Mouse (Mus musculus) Muller cell, postnatal 12 days (primary cell): ENCODE measurements around the gene Comtd1.

Experiments used
- DNase-seq: peaks from one replicate; pipeline ENCODE4 v3.0.0-alpha.2; 2015; ENCODE audit errors: inconsistent ontology term

Gene Comtd1

DNA sequence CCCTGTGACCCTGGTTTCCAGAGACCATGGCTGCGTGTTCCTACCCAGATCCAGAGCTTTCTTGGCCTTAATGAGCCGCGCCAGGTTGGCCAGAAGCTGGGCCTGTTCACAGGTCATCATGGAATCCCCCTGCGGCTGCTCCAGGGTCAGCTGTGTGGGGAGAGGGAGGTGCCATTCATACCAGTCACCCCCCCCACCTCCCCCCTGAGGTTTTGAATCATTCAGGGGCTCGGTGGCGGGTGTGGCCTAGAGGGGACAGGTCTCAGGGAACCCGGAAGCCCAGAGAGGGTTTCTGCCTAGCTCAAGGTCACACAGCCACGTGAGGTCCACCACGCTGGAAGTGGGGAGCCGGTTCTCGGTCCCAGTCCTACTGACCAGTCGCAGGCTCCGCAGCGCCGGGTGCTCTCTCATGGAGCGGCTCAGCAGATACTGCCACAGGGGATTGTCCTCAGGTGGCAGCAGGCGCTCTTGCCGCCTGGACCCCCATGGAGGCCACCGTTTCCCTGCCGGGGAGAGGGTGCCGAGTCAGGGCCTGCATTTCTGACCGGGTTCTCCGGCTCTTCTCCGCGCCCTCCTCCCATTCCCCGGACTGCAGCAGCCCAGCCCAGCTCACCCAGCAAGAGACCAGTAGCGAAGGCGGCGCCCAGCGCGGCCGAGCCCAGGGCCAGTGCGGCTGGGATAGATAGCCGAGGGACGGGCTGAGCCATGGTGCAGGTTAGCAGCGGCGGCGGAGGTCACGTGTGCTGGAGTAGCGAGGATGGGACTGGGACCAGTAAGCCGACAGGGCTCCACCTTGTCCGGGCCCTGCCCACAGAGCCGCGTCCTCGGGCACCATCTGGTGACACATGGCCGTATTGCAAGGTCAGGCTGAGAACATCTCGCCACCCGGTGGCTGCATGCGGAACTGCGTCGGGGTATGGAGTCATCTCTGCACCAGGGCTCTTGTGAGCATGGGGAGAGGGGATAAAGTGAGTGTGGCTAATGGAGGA is at the start of gene Comtd1:
Gene Comtd1 (minus strand): TSS at position 812 of the 989 bp plus-strand sequence.
- DNase-seq: peak; percentile 95

GRCm38 (mm10) chr14:21892341-21892659 is 43.5 kb upstream of the Comtd1 start:
- no peak for DNase-seq

GRCm38 (mm10) chr14:21891581-21892340 is 43.0 kb upstream of the Comtd1 start:
- DNase-seq: no peak

GRCm38 (mm10) chr14:21890430-21890829 is 41.7 kb upstream of the Comtd1 start:
- DNase-seq: no peak

- no peak for DNase-seq
Measured at GRCm38 (mm10) chr14:21866816-21867215, 18.0 kb upstream of the Comtd1 start.

DNA sequence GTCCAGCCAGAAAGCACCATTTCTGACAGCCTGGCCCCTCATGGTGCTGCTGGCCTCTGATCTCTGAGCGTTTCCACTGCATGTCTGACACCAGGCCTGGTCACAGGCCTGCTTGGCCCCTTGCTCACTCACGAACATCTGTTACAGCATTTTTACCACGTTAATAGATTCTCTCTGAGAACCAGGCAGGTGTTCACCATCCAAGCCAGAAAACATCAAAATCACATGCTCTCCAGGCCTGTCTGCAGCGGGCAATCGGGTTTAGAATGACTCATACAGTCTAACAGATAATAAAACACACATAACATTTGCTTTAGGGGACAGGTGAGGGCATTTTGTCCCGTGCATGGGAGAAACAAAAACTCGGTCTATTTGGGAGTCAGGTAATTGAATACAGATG is 17.5 kb upstream of the Comtd1 start:
- DNase-seq: no peak

DNA sequence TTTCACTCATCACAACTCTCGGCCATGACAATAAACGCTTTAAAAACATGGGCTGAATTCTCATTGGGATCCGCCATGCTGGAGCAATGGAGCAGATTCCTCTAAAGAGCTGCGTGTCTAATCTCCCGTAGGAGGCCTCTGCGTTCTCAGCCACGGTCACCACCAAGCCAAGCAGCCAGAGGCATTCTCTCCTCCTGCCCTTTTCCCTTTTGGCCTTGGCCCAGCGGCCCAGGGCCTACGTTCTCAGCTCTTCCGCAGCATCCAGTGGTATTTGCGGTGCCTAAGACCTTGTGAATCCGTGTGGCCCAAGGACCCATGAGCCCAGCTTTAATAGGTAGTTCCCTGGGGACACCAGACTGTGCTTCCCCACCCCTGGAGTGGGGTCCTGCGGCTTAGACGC is 8.1 kb upstream of the Comtd1 start:
- no peak for DNase-seq

GRCm38 (mm10) chr14:21855961-21856360 is 7.2 kb upstream of the Comtd1 start:
- DNase-seq: no peak

DNA sequence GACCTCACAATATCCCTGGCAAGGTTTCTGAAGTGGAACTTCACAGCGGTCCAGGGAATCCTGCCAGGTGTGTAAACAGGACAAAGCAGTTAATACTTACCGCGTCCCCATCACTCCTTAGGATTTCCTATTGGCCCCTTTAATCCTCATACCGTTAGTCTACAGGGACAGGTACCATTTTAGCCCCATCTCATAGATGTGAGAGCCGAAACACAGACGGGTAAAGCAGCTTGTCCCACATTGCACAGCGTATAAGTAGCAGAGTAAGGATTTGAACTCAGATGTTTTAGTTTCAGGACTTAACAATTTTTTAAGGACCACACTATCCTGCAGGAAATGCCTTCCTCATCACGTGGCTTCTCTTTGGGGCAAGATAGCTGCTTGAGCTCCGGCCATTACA is 5.5 kb upstream of the Comtd1 start:
- DNase-seq: no peak

DNA sequence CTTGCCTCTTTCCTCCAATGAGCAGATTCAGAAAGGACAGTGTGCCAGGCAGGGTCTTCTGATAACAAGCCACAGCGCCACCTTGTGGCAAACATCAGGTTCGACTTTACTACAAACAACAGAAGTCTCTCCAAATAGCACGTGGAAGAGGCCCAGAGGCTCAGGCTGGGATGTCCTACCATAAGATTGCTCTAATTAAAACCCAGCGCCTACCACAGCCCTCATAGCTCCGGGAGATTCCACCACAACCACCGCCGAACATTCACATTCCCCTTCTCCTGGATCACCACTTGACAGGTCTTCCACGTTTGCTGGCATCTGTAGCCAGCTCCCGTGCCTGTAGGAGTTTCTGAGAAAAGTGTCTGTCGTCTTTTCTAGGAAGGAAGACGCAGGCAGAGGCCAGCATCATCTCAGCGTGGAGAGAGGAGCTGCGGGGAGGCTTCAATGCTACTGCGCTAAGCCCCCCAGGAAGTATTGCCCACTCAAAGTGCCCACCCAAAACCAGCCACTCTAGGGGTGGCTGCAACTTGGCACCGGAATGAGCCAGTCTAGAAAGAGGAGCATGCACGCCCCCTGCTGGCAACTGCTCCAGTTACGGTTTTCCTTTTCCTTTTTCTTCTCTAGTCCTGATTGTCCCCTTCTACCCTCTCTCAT is 4.8 kb upstream of the Comtd1 start:
- peak; percentile 75 for DNase-seq

DNA sequence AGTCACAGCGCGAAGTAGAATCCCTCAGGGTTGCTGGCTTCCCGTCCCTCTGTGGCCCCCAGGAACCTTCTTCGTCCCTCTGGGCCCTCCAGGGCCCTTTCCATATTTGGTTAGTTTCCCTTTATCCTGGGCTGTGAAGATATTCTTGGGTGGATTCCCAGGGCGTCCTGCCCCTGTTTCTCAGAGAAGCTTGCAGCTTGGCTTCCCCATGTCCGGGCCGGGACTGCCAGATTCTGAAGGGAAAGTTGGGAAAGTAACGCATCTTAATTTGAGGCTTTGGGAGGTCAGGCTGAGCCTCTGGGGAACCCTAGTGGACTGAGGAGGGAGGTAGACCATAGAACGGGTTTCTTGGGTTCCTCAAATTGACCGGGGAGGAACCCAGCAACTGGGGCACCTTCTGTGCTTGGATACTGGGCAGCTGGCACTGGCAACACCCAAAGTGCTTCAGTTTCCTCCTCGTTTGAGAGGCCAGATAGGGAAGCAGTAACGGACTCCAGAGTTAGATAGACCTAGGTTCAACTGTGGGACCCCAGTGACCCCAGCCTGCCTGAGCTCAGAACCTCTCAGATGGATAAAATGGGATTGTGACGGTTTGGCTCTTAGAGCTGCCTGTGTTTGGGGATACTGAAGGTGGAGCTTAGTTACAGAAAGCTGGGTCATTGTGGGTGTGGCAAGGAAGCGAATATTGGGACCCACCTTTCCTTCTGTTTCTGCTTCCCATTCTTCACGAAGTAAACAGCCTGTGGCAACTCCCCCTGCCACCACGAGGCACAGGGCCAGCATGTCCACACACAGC is 3.4 kb upstream of the Comtd1 start:
- no peak for DNase-seq

DNA sequence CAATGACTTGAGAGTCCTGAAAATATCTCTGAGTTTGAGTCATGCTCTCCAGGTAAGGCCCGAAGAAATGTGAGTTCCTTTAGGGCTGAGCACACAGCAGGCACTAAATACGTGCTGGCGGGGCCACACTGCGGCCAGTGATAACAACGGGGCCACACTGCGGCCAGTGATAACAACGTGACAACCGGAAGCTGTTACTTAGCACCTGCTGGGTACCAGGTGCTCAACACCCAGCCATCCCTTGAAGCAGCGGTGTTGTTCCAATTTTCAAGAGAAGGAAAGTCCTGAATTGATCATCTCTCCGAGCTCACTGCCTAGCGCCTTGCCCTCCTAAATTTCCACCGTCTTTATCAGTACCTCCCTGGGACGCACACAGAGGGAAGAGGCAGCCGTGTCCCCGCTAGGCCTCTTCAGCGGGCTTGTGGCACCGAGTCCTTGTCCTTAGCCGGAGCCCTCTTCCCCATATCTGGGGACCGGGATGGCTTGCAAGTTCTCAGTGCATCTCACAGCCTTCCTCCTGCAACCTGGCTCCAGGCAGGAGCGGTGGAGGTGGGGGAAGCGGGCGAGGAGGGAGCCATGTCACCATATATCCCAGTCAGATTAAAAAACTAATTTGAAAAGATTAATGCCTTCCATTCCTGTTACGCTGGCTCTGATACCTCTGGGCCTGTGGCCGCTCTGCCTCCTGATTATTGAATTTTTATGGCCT is 1.8 kb upstream of the Comtd1 start:
- DNase-seq: no peak

GRCm38 (mm10) chr14:21849524-21850418 is 994 bp upstream of the Comtd1 start:
- DNase-seq: no peak

DNA sequence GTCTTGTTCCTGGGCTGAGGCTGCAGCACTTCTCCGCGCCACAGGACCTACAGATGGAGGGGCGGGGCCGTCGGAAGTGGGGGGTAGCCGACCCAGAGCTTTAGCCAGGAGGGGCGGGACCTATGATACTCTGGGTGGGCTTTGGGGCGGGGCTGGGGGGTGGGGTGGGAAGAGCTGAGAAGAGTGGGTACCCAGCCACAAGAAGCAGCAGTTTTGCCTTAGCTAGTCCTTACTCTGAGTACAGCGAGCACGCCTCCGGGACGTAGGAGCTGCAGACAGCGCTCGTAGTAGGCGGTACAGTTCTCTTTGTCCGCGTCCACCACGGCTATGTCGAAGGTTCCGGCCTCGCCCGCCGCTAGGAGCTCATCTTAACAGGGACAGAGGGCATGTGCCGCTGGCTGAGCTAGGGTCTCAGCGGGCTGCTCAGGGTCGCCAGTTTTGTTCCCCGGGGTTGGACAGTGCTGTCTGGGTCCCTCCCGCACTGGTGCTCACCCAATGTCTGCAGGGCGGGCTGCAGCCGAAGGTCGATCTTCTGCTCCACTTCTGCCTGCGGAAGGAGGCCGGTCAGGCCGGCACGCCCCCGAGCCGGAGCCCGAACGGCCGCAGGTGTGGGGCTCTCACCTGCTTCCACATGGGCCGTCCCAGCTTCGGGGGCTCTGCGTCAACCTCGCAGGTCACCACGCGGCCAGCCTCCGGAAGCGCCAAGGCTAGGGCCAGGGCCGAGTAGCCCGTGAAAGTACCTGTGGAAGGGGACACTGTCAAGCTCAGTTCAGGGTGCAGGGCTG is 1.2 kb downstream of the Comtd1 start:
- peak; percentile 53 for DNase-seq

- peak; percentile 14 for DNase-seq
Measured at GRCm38 (mm10) chr14:21846827-21847380, 1.9 kb downstream of the Comtd1 start.

GRCm38 (mm10) chr14:21843263-21843662 is 5.5 kb downstream of the Comtd1 start:
- no peak for DNase-seq

DNA sequence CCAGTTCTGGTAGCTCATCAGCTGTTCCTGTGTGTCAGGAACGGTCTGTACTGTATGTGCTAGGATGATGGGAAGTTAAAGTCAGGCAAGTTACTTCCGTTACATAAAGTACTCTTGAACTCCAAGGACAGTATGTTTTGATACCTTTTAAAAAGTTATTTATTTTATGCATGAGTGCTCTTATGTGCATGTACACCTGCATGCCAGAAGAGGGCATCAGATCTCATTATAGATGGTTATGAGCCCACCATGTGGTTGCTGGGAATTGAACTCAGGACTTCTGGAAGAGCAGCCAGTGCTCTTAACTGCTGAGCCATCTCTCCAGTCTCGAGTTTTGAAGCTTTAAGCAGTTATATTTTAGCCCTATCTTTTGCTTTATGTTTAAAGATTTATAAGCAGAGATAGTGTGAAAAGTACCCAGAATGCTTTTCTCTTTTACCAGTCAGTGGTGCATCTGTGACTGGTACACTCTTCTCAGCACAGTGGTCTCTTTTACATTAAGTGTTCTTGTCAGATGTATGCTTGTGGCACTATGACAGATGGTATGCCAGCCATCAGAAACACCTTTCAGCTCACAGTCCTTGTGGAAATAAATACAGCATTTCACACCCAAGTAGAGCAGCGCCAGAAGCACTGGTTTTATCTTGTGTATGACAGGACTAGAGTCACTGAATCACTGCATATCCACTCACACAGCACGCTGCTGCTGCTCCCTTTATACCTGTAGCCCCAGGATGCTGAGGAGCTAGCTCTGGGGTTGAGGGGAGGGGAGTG is 6.8 kb downstream of the Comtd1 start:
- no peak for DNase-seq
